Mouse (Mus musculus): Measurements from ENCODE around the gene Zic5.

- TF ChIP-seq CTCF (IDR thresholded peaks at IDR 0.05; ENCODE audit: borderline replicate concordance, extremely low read depth, insufficient read depth, insufficient read length) (no peak), POLR2A (IDR thresholded peaks at IDR 0.05; ENCODE audit: borderline replicate concordance, extremely low read depth, insufficient read depth, insufficient read length, poor library complexity, severe bottlenecking) (peak; percentile 24; the same call in 1 of the 2 replicates)
Observed at GRCm38 (mm10) chr14:122474041-122474890, 8.8 kb upstream of the Zic5 start.

Measured in brain, embryonic 14.5 days (tissue).